Mouse (Mus musculus): ENCODE measurements at regions not wholly inside any gene's neighbourhood (a gene's known extent, or its start where the extent isn't known, plus 50 kb on each side); places are given as distances from the start of the nearest gene placed in this dataset.

DNA sequence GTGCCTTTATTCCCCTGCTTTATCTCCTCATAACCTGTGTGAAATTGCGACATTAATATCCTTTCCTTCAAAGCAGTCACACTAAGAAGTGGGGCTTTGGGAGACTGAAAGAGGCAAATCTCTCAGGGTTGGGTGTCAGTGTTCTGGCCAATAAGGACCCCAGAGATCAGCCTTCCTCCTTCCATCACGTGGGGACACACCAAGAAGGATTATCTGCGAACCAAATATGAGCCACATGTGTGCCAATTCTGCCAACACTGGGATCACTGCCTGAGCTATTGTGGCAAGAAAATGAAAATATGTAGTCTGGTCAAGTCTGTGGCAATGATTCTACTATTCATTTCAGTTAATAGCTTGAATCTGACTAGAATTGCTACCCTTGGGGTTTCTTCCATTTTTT is 243.9 kb upstream of the Dab2 start:
- ATAC-seq (ENCODE audit: insufficient number of reproducible peaks, low FRiP score, low TSS enrichment, low read depth), result no peak
- H3K9ac ChIP-seq, result no peak overlapping the region
- H3K4me2 ChIP-seq (replicated peaks), result no peak overlapping the region
- 65% methylated on average over 3 of the region's 3 CpGs for WGBS
- no peak overlapping the region for H3K27ac ChIP-seq (replicated peaks)
- H3K36me3 ChIP-seq, result no peaks in the 10 kb centered on the region
- H3K4me1 ChIP-seq, result peaks cover 10% of the 10 kb centered on the region; the same call in 1 of the 2 replicates
- no peak overlapping the region for H3K4me3 ChIP-seq (replicated peaks)
- no peaks in the 10 kb centered on the region for H3K9me3 ChIP-seq (replicated peaks)
- H3K27me3 ChIP-seq, result no peaks in the 10 kb centered on the region

DNA sequence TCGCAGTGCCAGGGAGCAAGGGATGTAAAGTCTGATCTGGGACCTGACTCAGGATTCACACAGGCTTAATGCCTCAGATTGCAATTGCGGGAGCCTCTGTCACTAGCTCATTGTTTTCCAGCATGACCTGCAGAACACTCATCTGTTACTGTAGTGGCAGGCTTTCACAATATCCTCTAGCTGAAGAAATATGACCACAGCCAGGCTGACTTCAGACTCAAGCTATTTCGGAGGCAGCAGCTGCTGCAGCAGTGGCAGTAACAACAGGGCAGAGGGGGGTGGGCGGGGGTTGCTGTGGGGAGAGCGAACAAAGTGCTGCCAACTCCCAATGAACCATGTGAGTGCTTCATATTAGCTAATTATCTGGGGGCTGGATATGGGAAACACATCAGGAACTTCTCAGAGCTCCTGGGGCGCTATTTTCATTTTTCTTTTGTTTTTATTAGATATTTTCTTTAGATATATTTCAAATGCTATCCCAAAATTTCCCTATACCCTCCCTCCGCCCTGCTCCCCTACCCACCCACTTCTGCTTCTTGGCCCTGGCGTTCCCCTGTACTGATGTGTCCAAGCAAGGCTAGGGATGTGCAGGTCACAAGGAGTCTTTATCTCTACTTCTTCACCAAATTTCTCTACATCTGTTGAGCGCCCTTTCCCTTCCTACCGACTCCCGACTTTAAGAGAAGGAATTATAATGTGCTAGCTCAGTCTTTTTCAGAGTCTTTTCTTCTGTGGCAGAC is 242.5 kb upstream of the Dab2 start:
- WGBS, result 41% methylated on average over 11 of the region's 11 CpGs
- no peaks in the 10 kb centered on the region for H3K36me3 ChIP-seq
- no peaks in the 10 kb centered on the region for H3K9me3 ChIP-seq (replicated peaks)
- no peak overlapping the region for H3K27ac ChIP-seq (replicated peaks)
- no peaks in the 10 kb centered on the region for H3K27me3 ChIP-seq
- peak; percentile 54 for ATAC-seq (ENCODE audit: insufficient number of reproducible peaks, low FRiP score, low TSS enrichment, low read depth)
- H3K4me3 ChIP-seq (replicated peaks), result no peak overlapping the region
- 0 out of 2 replicates have a peak overlapping the region, but pooled peaks have one; percentile 4 for H3K4me2 ChIP-seq (replicated peaks)
- peaks cover 10% of the 10 kb centered on the region; the same call in 1 of the 2 replicates for H3K4me1 ChIP-seq
- H3K9ac ChIP-seq, result no peak overlapping the region

GRCm38 (mm10) chr15:6059361-6059760 is 240.2 kb upstream of the Dab2 start:
- 59% methylated on average over 2 of the region's 2 CpGs for WGBS
- H3K9ac ChIP-seq, result no peak overlapping the region
- H3K27ac ChIP-seq (replicated peaks), result no peak overlapping the region
- H3K27me3 ChIP-seq, result no peaks in the 10 kb centered on the region
- no peak overlapping the region for H3K4me2 ChIP-seq (replicated peaks)
- no peaks in the 10 kb centered on the region for H3K36me3 ChIP-seq
- H3K9me3 ChIP-seq (replicated peaks), result no peaks in the 10 kb centered on the region
- H3K4me1 ChIP-seq, result peaks cover 10% of the 10 kb centered on the region; the same call in 1 of the 2 replicates
- ATAC-seq (ENCODE audit: insufficient number of reproducible peaks, low FRiP score, low TSS enrichment, low read depth), result no peak
- H3K4me3 ChIP-seq (replicated peaks), result no peak overlapping the region

DNA sequence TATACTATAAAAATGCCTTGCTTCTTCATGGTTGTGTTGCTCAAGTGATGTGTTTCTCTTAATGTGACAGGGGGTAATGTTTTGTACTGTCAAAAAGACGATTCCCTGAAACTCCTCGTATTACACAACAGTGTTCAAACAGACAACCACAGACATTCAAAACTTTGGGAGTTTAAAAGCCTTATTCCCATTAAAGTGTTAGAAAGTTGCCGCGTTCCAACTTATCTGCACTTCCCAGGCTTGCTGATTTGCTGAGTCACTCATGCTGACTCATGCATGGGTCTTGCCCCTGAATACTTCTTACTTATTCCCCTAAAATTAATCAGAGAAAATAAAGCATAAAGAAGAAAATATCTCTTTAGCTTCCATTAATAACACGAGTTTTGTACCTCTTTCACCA is 239.8 kb upstream of the Dab2 start:
- Histone ChIP-seq H3K9ac (no peak overlapping the region), H3K36me3 (no peaks in the 10 kb centered on the region), H3K27ac (replicated peaks) (no peak overlapping the region), H3K9me3 (replicated peaks) (no peaks in the 10 kb centered on the region), H3K4me2 (replicated peaks) (no peak overlapping the region), H3K4me3 (replicated peaks) (no peak overlapping the region), H3K4me1 (peaks cover 10% of the 10 kb centered on the region; the same call in 1 of the 2 replicates), H3K27me3 (no peaks in the 10 kb centered on the region)
- WGBS, result 74% methylated on average over 5 of the region's 5 CpGs
- no peak for ATAC-seq (ENCODE audit: insufficient number of reproducible peaks, low FRiP score, low TSS enrichment, low read depth)

GRCm38 (mm10) chr15:6060649-6061048 is 238.9 kb upstream of the Dab2 start:
- no peak overlapping the region for H3K4me2 ChIP-seq (replicated peaks)
- no peak overlapping the region for H3K4me3 ChIP-seq (replicated peaks)
- peaks cover 10% of the 10 kb centered on the region; the same call in 1 of the 2 replicates for H3K4me1 ChIP-seq
- H3K36me3 ChIP-seq, result no peaks in the 10 kb centered on the region
- H3K27me3 ChIP-seq, result no peaks in the 10 kb centered on the region
- no peak for ATAC-seq (ENCODE audit: insufficient number of reproducible peaks, low FRiP score, low TSS enrichment, low read depth)
- 88% methylated on average over 1 of the region's 1 CpGs for WGBS
- no peaks in the 10 kb centered on the region for H3K9me3 ChIP-seq (replicated peaks)
- no peak overlapping the region for H3K27ac ChIP-seq (replicated peaks)
- no peak overlapping the region for H3K9ac ChIP-seq

- no peaks in the 10 kb centered on the region for H3K4me1 ChIP-seq
- no peak overlapping the region for H3K4me3 ChIP-seq (replicated peaks)
- no peaks in the 10 kb centered on the region for H3K9me3 ChIP-seq (replicated peaks)
- H3K9ac ChIP-seq, result no peak overlapping the region
- WGBS, result 86% methylated on average over 3 of the region's 3 CpGs
- H3K4me2 ChIP-seq (replicated peaks), result no peak overlapping the region
- H3K27me3 ChIP-seq, result no peaks in the 10 kb centered on the region
- H3K27ac ChIP-seq (replicated peaks), result no peak overlapping the region
- ATAC-seq (ENCODE audit: insufficient number of reproducible peaks, low FRiP score, low TSS enrichment, low read depth), result no peak
- no peaks in the 10 kb centered on the region for H3K36me3 ChIP-seq
Measured at GRCm38 (mm10) chr15:6065100-6065499, 234.5 kb upstream of the Dab2 start.

GRCm38 (mm10) chr15:6067380-6067779 is 232.2 kb upstream of the Dab2 start:
- Histone ChIP-seq H3K4me1 (no peaks in the 10 kb centered on the region), H3K27ac (replicated peaks) (no peak overlapping the region), H3K4me2 (replicated peaks) (no peak overlapping the region), H3K36me3 (no peaks in the 10 kb centered on the region), H3K27me3 (no peaks in the 10 kb centered on the region), H3K9ac (no peak overlapping the region), H3K9me3 (replicated peaks) (no peaks in the 10 kb centered on the region), H3K4me3 (replicated peaks) (no peak overlapping the region)
- ATAC-seq (ENCODE audit: insufficient number of reproducible peaks, low FRiP score, low TSS enrichment, low read depth), result no peak
- WGBS, result 79% methylated on average over 6 of the region's 6 CpGs

- ATAC-seq (ENCODE audit: insufficient number of reproducible peaks, low FRiP score, low TSS enrichment, low read depth), result no peak
- Histone ChIP-seq H3K4me3 (replicated peaks) (no peak overlapping the region), H3K9ac (no peak overlapping the region), H3K4me1 (no peaks in the 10 kb centered on the region), H3K27me3 (no peaks in the 10 kb centered on the region), H3K4me2 (replicated peaks) (no peak overlapping the region), H3K27ac (replicated peaks) (no peak overlapping the region), H3K9me3 (replicated peaks) (no peaks in the 10 kb centered on the region), H3K36me3 (no peaks in the 10 kb centered on the region)
- WGBS, result 85% methylated on average over 8 of the region's 8 CpGs
Measured at GRCm38 (mm10) chr15:6068371-6068770, 231.2 kb upstream of the Dab2 start.

- Histone ChIP-seq H3K27ac (replicated peaks) (no peak overlapping the region), H3K4me1 (no peaks in the 10 kb centered on the region)
- no peak for ATAC-seq (ENCODE audit: insufficient number of reproducible peaks, low FRiP score, low TSS enrichment, low read depth)
Measured at GRCm38 (mm10) chr15:6071873-6072272, 227.7 kb upstream of the Dab2 start.

DNA sequence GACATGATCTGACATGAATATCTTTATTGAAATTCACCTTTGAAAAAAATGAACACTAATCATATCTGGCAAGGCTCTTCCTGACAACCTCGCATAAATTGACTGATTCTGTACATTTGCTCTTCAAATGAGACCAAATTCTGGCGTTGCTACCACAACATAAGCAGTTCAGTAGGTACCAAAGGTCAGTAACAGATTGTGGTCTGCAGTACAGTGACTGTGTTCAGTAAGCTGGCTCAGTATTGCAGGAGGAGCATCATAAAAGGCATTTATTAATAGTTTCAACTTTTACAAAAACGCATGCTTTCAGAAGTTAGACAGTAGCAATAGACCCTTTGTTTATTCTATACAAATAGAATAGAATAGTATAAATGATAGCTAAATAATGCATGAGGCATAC is 226.7 kb upstream of the Dab2 start:
- ATAC-seq (ENCODE audit: insufficient number of reproducible peaks, low FRiP score, low TSS enrichment, low read depth), result no peak
- H3K36me3 ChIP-seq, result no peaks in the 10 kb centered on the region
- no peak overlapping the region for H3K9ac ChIP-seq
- no peaks in the 10 kb centered on the region for H3K27me3 ChIP-seq
- WGBS, result 72% methylated on average over 3 of the region's 3 CpGs
- H3K4me2 ChIP-seq (replicated peaks), result no peak overlapping the region
- H3K27ac ChIP-seq (replicated peaks), result no peak overlapping the region
- H3K9me3 ChIP-seq (replicated peaks), result no peaks in the 10 kb centered on the region
- no peaks in the 10 kb centered on the region for H3K4me1 ChIP-seq
- no peak overlapping the region for H3K4me3 ChIP-seq (replicated peaks)

More at GRCm38 (mm10) chr15:6071873-6072272, 227.7 kb upstream of the Dab2 start:
- Histone ChIP-seq H3K9ac (no peak overlapping the region), H3K36me3 (no peaks in the 10 kb centered on the region), H3K4me2 (replicated peaks) (no peak overlapping the region), H3K9me3 (replicated peaks) (no peaks in the 10 kb centered on the region), H3K27me3 (no peaks in the 10 kb centered on the region), H3K4me3 (replicated peaks) (no peak overlapping the region)

GRCm38 (mm10) chr15:6080714-6081635 is 218.6 kb upstream of the Dab2 start:
- WGBS, result 53% methylated on average over 8 of the region's 8 CpGs
- Histone ChIP-seq H3K27ac (replicated peaks) (no peak overlapping the region), H3K4me1 (no peaks in the 10 kb centered on the region), H3K36me3 (no peaks in the 10 kb centered on the region), H3K9ac (no peak overlapping the region), H3K4me3 (replicated peaks) (no peak overlapping the region), H3K4me2 (replicated peaks) (no peak overlapping the region), H3K9me3 (replicated peaks) (no peaks in the 10 kb centered on the region), H3K27me3 (no peaks in the 10 kb centered on the region)
- no peak for ATAC-seq (ENCODE audit: insufficient number of reproducible peaks, low FRiP score, low TSS enrichment, low read depth)

Data from embryonic facial prominence, embryonic 15.5 days (tissue).